Comparison of ENCODE assay signal across 8 mouse cellular contexts in genomic region chr6:55016710-55017583, GRCm38 (mm10). TPM values are rescaled to one million over a fixed set of nuclear protein-coding genes. Genes with fewer than 3 reads are reported as not detected.
DNase-seq lines count a peak whose midpoint lies in the region; ATAC-seq and TF ChIP-seq lines count a peak whose summit lies in the region.

No protein-coding gene starts in this region.

- TF ChIP-seq CTCF in left cerebral cortex, adult 2 months (IDR thresholded peaks at IDR 0.05), result peak; percentile 83

- no peak overlapping the region for H3K4me3 ChIP-seq in left cerebral cortex, adult 2 months

- intact Hi-C loops in gastrocnemius, postnatal 14 days (cut with DNase I; ENCODE audit: low total_unique reads), result loop anchor here (5.0 kb wide), 1 partner anchor 150 kb away; no protein-coding TSS in a partner anchor
- intact Hi-C loops in left cerebral cortex, adult 2 months (cut with DNase I), result loop anchor here (1.0 to 5.0 kb wide), 5 partner anchors 22 to 310 kb away; no protein-coding TSS in a partner anchor

- peak; percentile 96 for DNase-seq in 3T3-L1 (ENCODE audit: low read depth, low spot score)
- DNase-seq in embryo, embryonic 10.5 days (ENCODE audit: low spot score), result peak; percentile 91
- DNase-seq in gastrocnemius, postnatal 14 days, result peak; percentile 58
- peak; percentile 83 for DNase-seq in induced T-regulatory cell, adult 2 months (ENCODE audit: low read depth)
- peak; percentile 38 to 48 for DNase-seq in left cerebral cortex, adult 2 months (ENCODE audit: extremely low spot score in 1 of 2, low spot score in 2 of 2)
- DNase-seq in lung, postnatal 4 days, result peak; percentile 54 to 77
- peak; percentile 70 for DNase-seq in right cerebral cortex, adult 18-20 months

- peak; percentile 77 for ATAC-seq in activated CD4-positive, CD25-positive, alpha-beta regulatory T cell, adult 4 months

- no peak overlapping the region for H3K27ac ChIP-seq in left cerebral cortex, adult 2 months

RNA-seq across cellular contexts. Expression of gene Gars, which starts 20.9 kb away (rescaled TPM):
- polyA plus RNA-seq in activated CD4-positive, CD25-positive, alpha-beta regulatory T cell, adult 4 months (2017; shearing (Covaris generic)), result 10 to 100 TPM; 30.6 to 36.7 TPM
- 10 to 100 TPM; 58.9 to 64.3 TPM for total RNA-seq in gastrocnemius, postnatal 14 days (2021)
- total RNA-seq in left cerebral cortex, adult 2 months (2021), result 100 to 1,000 TPM; 134 to 142 TPM

RNA-seq across cellular contexts. Expression of gene Ggct, which starts 24.2 kb away (rescaled TPM):
- 10 to 100 TPM; 26.9 to 33.6 TPM for polyA plus RNA-seq in activated CD4-positive, CD25-positive, alpha-beta regulatory T cell, adult 4 months (2017; shearing (Covaris generic))
- total RNA-seq in gastrocnemius, postnatal 14 days (2021), result 1 to 10 TPM; 7.3 to 8.0 TPM
- total RNA-seq in left cerebral cortex, adult 2 months (2021), result 10 to 100 TPM; 27.7 to 29.3 TPM

RNA-seq across cellular contexts. Expression of gene Nod1, which starts 44.5 kb away (rescaled TPM):
- polyA plus RNA-seq in activated CD4-positive, CD25-positive, alpha-beta regulatory T cell, adult 4 months (2017; shearing (Covaris generic)), result 10 to 100 TPM in 1 of 2 experiments, 1 to 10 TPM in 1; 9.7 to 12.7 TPM
- total RNA-seq in gastrocnemius, postnatal 14 days (2021), result 1 to 10 TPM; 6.3 to 8.2 TPM
- total RNA-seq in left cerebral cortex, adult 2 months (2021), result 1 to 10 TPM; 3.4 to 4.3 TPM

Comparison
In these comparisons a context has a peak if more than half of its experiments do, and no peak if none do; other contexts are left out.
1. DNase-seq: peak in every context shown above with its lines; median percentile 96 in 3T3-L1; 91 in embryo, embryonic 10.5 days; 83 in induced T-regulatory cell, adult 2 months; 70 in right cerebral cortex, adult 18-20 months; 66 in lung, postnatal 4 days; 58 in gastrocnemius, postnatal 14 days; 43 in left cerebral cortex, adult 2 months.